Mouse (Mus musculus) ES-E14 (cell line): Measurements from ENCODE around the gene Ube2g2. TPM values are rescaled to one million over a fixed set of nuclear protein-coding genes. Genes with fewer than 3 reads are reported as not detected.

ENCODE experiments used
- DNase-seq: peaks from one replicate; pipeline ENCODE4 v3.0.0-alpha.2; 2013; ENCODE audit warnings: low read depth, low spot score
- H3K27ac ChIP-seq: 2 replicates; pipeline ENCODE4 v1.5.1; 2012; ENCODE audit warnings: low read depth, mild to moderate bottlenecking, low read length, moderate library complexity, mixed read lengths; ENCODE audit not compliant: poor library complexity, insufficient read depth, severe bottlenecking
- H3K36me3 ChIP-seq: 2 replicates; pipeline ENCODE4 v1.6.1; 2012; ENCODE audit warnings: mild to moderate bottlenecking, low read length, moderate library complexity, mixed read lengths; ENCODE audit not compliant: control insufficient read depth, poor library complexity, insufficient read depth, severe bottlenecking
- H3K4me1 ChIP-seq, 2 experiments: fragments of 150-350 bp in 1 of 2; sonication (generic) in 1 of 2; 2 replicates each; pipeline ENCODE4 v1.6.1; 2012; ENCODE audit warnings: low read length in 2 of 2, mild to moderate bottlenecking in 1 of 2, mixed read lengths in 1 of 2; ENCODE audit not compliant: control insufficient read depth in 2 of 2, insufficient read depth in 2 of 2, poor library complexity in 1 of 2
- H3K4me3 ChIP-seq, 2 experiments: fragments of 150-350 bp in 1 of 2; sonication (generic) in 1 of 2; 2 replicates each; pipeline ENCODE4 v1.5.1; 2012; ENCODE audit warnings: low read length in 2 of 2, low read depth in 1 of 2, mild to moderate bottlenecking in 1 of 2, mixed read lengths in 1 of 2; ENCODE audit not compliant: insufficient read depth in 1 of 2, poor library complexity in 1 of 2, severe bottlenecking in 1 of 2
- H3K9ac ChIP-seq: 2 replicates; pipeline ENCODE4 v1.6.1; 2012; ENCODE audit warnings: low read depth, mild to moderate bottlenecking, low read length, mixed read lengths; ENCODE audit not compliant: poor library complexity, insufficient read depth, severe bottlenecking
- H3K9me3 ChIP-seq: fragments of 150-350 bp; sonication (generic); 2 replicates; pipeline ENCODE4 v1.6.1; 2012; ENCODE audit warnings: low read depth, mild to moderate bottlenecking, low read length; ENCODE audit not compliant: control insufficient read depth, insufficient read depth
- CHD2 ChIP-seq: IDR thresholded peaks from 2 replicates; pipeline ENCODE4 v1.6.1; 2014; ENCODE audit warnings: mild to moderate bottlenecking, low read depth, low read length, inconsistent platforms
- HCFC1 ChIP-seq: IDR thresholded peaks from 2 replicates; pipeline ENCODE4 v1.6.1; 2012; ENCODE audit warnings: low read length, inconsistent platforms, borderline replicate concordance; ENCODE audit not compliant: insufficient read depth
- MAFK ChIP-seq: IDR thresholded peaks from 2 replicates; pipeline ENCODE4 v1.6.1; 2014; ENCODE audit warnings: mild to moderate bottlenecking, low read depth, low read length, inconsistent platforms; ENCODE audit not compliant: insufficient read depth
- ZC3H11A ChIP-seq: IDR thresholded peaks from 2 replicates; pipeline ENCODE4 v1.6.1; 2012; ENCODE audit warnings: low read depth, mild to moderate bottlenecking, inconsistent platforms, low read length, borderline replicate concordance
- ZNF384 ChIP-seq: IDR thresholded peaks from 2 replicates; pipeline ENCODE4 v1.6.1; 2012; ENCODE audit warnings: low read depth, low read length, inconsistent platforms
- in situ Hi-C, 2 experiments: fragments of 600-800 bp; cut with MboI; formaldehyde crosslinking; loops; one replicate each; pipeline ENCODE4 v1.15.1; 2025; ENCODE audit warnings: low sequenced_read_pairs in 2 of 2, inconsistent platforms in 1 of 2; ENCODE audit not compliant: unreplicated experiment in 2 of 2
- total RNA-seq: library from RNA; depleted of rRNA; stranded (reverse); fragments of 300-350 nt; gene quantifications from 2 replicates; pipeline ENCODE4 v1.2.3, GENCODE M21; 2012

Gene Ube2g2
- total RNA-seq, 1 experiment, result 32.7 TPM

DNA sequence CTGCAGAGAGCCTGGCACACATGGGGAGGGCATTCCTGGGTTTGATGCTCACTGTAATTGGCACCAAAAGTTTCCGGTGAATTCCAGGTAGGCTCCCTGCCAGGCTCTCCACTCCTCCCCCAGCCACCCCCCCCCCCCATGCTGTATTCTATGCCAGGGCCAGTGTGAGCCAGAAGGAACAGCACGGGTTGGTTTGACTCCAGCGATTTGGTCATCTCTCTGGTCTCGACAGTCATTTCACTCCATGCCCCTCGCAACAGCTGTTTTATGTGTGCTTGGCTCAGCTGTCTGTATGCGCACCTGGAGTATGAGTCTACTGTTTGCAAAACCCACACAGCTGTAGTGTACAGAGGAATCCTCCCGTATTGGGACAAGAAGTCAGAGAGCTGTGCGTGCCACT lies 44.3 kb downstream of the Ube2g2 start:
- Histone ChIP-seq H3K4me3 (no peak overlapping the region), H3K4me1 (peaks cover 0 to 4% of the 10 kb centered on the region in 2 experiments; a peak in 1 of 4 replicates), H3K36me3 (no peaks in the 10 kb centered on the region), H3K27ac (no peak overlapping the region), H3K9ac (no peak overlapping the region), H3K9me3 (no peaks in the 10 kb centered on the region)
- no peak for DNase-seq
- TF ChIP-seq MAFK, result no peak
- no peak for TF ChIP-seq ZNF384
- TF ChIP-seq HCFC1, result no peak
- no peak for TF ChIP-seq CHD2
- TF ChIP-seq ZC3H11A, result no peak
- in situ Hi-C loops, result no loop called here

DNA sequence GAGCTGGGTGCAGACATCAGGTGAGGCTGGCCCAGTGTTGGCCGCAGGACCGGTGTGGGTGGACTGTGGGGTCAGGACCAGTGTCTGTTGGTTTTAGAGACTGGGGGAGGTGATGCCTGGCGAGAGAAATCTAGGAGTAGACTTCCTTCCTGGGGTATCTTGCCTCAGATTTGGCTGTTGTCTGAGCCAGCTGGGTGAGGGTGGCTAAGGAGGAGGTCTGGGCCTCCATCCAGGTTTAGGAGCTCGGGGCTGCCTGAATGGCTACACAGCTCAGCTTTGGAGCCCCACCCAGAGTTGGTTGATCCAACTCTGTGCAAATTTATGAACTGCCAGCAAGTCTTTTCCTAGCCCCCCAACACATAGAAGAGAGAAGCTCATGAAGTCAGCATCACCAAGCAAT lies 45.3 kb downstream of the Ube2g2 start:
- Histone ChIP-seq H3K4me1 (peaks cover 0 to 4% of the 10 kb centered on the region in 2 experiments; a peak in 1 of 4 replicates), H3K36me3 (no peaks in the 10 kb centered on the region), H3K9me3 (no peaks in the 10 kb centered on the region), H3K9ac (no peak overlapping the region), H3K27ac (no peak overlapping the region), H3K4me3 (no peak overlapping the region)
- TF ChIP-seq ZC3H11A (no peak), ZNF384 (no peak), MAFK (no peak), HCFC1 (no peak), CHD2 (no peak)
- in situ Hi-C loops, result no loop called here
- no peak for DNase-seq

DNA sequence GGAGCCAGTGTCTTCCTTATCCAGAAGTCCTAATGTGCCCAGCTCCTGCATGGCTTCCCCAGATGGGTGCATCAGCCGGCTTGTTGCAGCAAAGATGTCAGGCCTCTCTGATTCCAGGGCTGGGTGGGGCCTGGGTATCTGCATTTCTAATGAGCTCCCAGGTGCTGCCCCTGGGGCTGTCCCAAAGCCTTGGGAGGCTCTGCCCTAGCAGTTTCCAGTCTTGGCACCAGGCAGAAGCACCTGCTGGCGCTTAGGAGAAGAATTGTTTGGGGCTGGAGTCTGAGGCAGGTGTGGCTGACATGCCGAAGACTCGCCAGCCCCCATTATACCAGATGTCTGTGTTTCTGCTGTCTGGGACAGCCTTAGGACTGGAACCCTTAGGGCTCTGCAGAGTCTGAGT lies 48.6 kb downstream of the Ube2g2 start:
- no peaks in the 10 kb centered on the region for H3K36me3 ChIP-seq
- in situ Hi-C loops, result no loop called here
- TF ChIP-seq HCFC1, result no peak
- TF ChIP-seq MAFK, result no peak
- TF ChIP-seq CHD2, result no peak
- TF ChIP-seq ZNF384, result no peak
- TF ChIP-seq ZC3H11A, result no peak
- DNase-seq, result no peak
- no peak overlapping the region for H3K9ac ChIP-seq
- no peak overlapping the region for H3K27ac ChIP-seq
- H3K4me1 ChIP-seq, result peaks cover 0 to 14% of the 10 kb centered on the region in 2 experiments; a peak in 2 of 4 replicates
- no peak overlapping the region for H3K4me3 ChIP-seq
- no peaks in the 10 kb centered on the region for H3K9me3 ChIP-seq

DNA sequence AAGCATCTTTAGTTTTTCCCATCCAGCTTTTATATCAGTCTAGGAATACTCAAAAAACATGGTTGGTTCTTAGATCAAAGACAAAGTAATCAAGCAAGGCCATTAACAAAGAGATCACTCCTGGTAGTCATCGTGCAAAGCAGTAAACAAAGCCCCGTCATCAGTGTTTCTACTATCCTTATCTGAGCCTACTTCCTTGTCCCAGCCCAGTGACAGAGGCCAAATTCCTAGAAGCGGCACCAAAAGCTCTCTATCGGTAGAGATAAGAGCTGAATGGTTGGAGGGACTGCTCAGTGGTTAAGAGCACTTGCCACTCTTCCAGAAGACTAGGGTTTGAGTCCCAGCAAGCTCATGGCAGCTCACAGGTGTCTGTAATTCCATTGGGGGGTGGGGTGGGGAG lies 49.4 kb downstream of the Ube2g2 start:
- H3K27ac ChIP-seq, result no peak overlapping the region
- in situ Hi-C loops, result no loop called here
- H3K4me3 ChIP-seq, result no peak overlapping the region
- no peak for DNase-seq
- TF ChIP-seq ZC3H11A (no peak), ZNF384 (no peak), CHD2 (no peak), MAFK (no peak), HCFC1 (no peak)
- no peak overlapping the region for H3K9ac ChIP-seq
- no peaks in the 10 kb centered on the region for H3K36me3 ChIP-seq
- H3K4me1 ChIP-seq, result peaks cover 0 to 14% of the 10 kb centered on the region in 2 experiments; a peak in 2 of 4 replicates
- no peaks in the 10 kb centered on the region for H3K9me3 ChIP-seq

DNA sequence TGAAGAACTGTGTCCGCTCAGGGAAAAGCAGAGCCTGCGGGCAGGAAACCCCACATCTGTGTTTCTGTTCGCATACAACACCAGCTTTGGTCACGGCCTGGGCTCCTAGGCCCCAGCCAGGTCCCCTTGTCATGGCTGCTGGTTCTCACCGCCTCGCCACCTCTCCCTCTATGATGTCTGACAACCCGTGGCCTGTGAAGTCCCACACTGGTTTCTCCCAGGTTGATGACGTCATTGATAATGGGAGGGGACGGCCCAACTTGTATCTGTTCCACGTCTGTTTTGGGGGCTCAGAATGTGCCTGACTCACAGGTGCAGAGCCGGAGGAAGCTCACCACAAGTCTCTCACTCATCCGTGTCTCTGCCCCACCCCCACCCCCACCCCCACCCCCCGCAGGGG lies 51.7 kb downstream of the Ube2g2 start:
- H3K36me3 ChIP-seq, result no peaks in the 10 kb centered on the region
- no peak overlapping the region for H3K4me3 ChIP-seq
- no peak overlapping the region for H3K9ac ChIP-seq
- in situ Hi-C loops, result no loop called here
- no peak overlapping the region for H3K27ac ChIP-seq
- TF ChIP-seq MAFK (no peak), CHD2 (no peak), ZNF384 (no peak), HCFC1 (no peak), ZC3H11A (no peak)
- no peak for DNase-seq
- H3K4me1 ChIP-seq, result peaks cover 0 to 14% of the 10 kb centered on the region in 2 experiments; a peak in 2 of 4 replicates
- H3K9me3 ChIP-seq, result no peaks in the 10 kb centered on the region
